Mouse (Mus musculus): ENCODE measurements around the gene Fkbpl.

DNA sequence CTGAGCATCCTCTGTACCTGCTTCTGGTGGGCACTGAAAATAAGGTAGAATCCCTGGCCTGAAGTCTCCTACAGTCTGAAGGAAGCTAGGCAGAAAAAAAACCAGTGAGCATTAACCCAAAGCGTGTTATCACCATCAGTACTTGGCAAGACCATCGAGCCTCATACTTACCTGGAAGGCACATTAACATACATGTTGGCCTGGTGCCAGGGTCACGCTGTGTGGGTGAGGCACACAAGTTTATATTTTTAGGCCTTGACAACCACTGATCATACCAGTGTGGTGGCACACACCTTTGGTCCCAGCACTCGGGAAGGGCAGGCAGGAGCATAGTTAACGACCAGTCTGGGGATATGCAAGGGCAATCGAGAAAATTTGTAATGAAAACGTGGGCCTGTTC is 36.6 kb upstream of the Fkbpl start:
- TF ChIP-seq EP300 (optimal IDR thresholded peaks at IDR 0.05) (no peak), CTCF (IDR thresholded peaks at IDR 0.05; ENCODE audit: low read depth) (no peak)

All from stomach, postnatal 0 days (tissue).